Mouse (Mus musculus) thymus, adult 2 months (tissue): Measurements from ENCODE around the gene Zic5. TPM values are rescaled to one million over a fixed set of nuclear protein-coding genes. Genes with fewer than 3 reads are reported as not detected.

ENCODE experiments used
- DNase-seq: peaks from one replicate; pipeline ENCODE4 v3.0.0; 2021
- H3K27ac ChIP-seq: fragments of 200-500 bp; 2 replicates; pipeline ENCODE4 v1.5.1; 2012; ENCODE audit warnings: low read length, control low read depth; ENCODE audit not compliant: control insufficient read depth, insufficient read depth
- H3K27me3 ChIP-seq: fragments of 200-500 bp; 2 replicates; pipeline ENCODE4 v1.6.1; 2012; ENCODE audit warnings: mild to moderate bottlenecking, low read length, moderate library complexity, mixed read lengths; ENCODE audit not compliant: control insufficient read depth, insufficient read depth
- H3K36me3 ChIP-seq: fragments of 200-500 bp; 2 replicates; pipeline ENCODE4 v1.6.1; 2012; ENCODE audit warnings: mild to moderate bottlenecking, low read length, moderate library complexity; ENCODE audit not compliant: control insufficient read depth, insufficient read depth
- H3K4me1 ChIP-seq: fragments of 200-500 bp; replicated peaks from 2 replicates; pipeline ENCODE4 v1.6.1; 2012; ENCODE audit warnings: low read length; ENCODE audit not compliant: control insufficient read depth, insufficient read depth
- H3K4me3 ChIP-seq: fragments of 200-500 bp; 2 replicates; pipeline ENCODE4 v1.5.1; 2012; ENCODE audit warnings: mild to moderate bottlenecking, low read length, control low read depth, moderate library complexity; ENCODE audit not compliant: control insufficient read depth, insufficient read depth
- CTCF ChIP-seq: fragments of 200-500 bp; IDR thresholded peaks from 2 replicates; pipeline ENCODE4 v1.5.1; 2012; ENCODE audit warnings: mild to moderate bottlenecking, control low read depth, low read length, moderate library complexity, borderline replicate concordance; ENCODE audit not compliant: control insufficient read depth, poor library complexity, insufficient read depth; ENCODE audit errors: extremely low read depth
- POLR2A ChIP-seq: fragments of 200-500 bp; IDR thresholded peaks from 2 replicates; pipeline ENCODE4 v1.6.1; 2012; ENCODE audit warnings: mild to moderate bottlenecking, low read length, control low read depth, moderate library complexity; ENCODE audit not compliant: control insufficient read depth, poor library complexity, insufficient read depth; ENCODE audit errors: extremely low read depth
- WGBS: fragments of 180-500 bp; shearing (Covaris S2); methylation state at CpG from one replicate; pipeline ENCODE4 v1.1.7; 2018; 5-methylcytosine and 5-hydroxymethylcytosine counted together
- polyA plus RNA-seq: library from polyadenylated mRNA; depleted of rRNA; stranded (reverse); fragments of >200 nt; gene quantifications from 2 replicates; pipeline ENCODE4 v1.2.3, GENCODE M21; 2012

The Zic5 gene
- polyA plus RNA-seq, 1 experiment, result not detected

DNA sequence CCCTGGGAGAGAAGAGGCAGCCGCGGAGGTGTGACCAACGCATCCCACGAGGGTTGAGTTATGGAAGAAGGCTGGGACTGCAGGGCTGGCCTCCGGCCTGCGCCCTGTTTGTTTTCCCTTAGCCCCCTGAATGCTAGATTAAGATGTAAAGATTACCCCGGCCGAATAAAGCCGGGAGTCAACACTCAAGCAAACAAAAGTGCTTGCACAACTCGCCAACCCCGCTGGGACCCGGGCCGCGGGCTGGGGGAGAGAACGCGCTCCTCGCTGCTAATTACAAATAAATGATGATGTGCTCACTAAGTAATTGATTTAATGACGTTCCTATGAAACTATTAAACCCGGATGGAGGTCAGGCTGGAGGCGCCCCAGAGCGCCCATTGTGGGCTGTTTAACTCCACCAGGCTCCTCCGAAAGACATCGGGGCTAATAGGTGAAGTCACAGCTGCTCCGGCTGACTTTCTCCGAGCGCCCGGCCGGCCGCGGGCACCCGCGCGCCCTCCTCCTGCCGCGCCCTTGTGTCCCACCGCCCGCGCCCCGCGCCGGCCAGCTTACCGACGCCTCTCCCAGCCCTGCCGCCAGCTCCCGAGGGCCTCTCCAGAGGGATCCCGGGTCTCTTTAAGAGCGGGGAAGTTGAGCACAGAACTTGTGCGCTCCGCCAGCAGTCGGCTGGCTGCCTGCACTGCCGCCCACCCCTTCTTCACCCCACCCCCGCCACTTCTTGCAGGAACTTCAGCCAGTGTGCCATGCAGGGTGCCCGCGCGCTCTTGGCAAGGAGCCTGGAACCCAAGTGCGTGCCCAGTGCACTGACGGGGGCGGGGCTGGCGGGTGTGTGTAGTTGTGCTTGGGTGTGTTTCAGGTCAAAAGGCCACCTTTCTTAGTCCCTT lies 14.7 kb downstream of the Zic5 start, which contains the start of gene Gm5089:
Gm5089 (minus strand) TSS at position 620 of the 887 bp plus-strand sequence.
- peaks cover 12% of the 10 kb centered on the region for H3K27me3 ChIP-seq
- DNase-seq, result no peak
- no peak within 1 kb of the TSS for H3K4me3 ChIP-seq
- TF ChIP-seq POLR2A, result no peak
- TF ChIP-seq CTCF, result no peak
- H3K27ac ChIP-seq, result no peak within 1 kb of the TSS
- H3K36me3 ChIP-seq, result no peaks in the 10 kb centered on the region
- no peaks in the 10 kb centered on the region; the same call in 1 of the 2 replicates for H3K4me1 ChIP-seq
- 4% methylated on average over 59 of the region's 59 CpGs for WGBS

- H3K27me3 ChIP-seq, result peaks cover 12% of the 10 kb centered on the region
- TF ChIP-seq POLR2A, result no peak
- TF ChIP-seq CTCF, result no peak
- no peak overlapping the region for H3K4me3 ChIP-seq
- H3K36me3 ChIP-seq, result no peaks in the 10 kb centered on the region
- no peak for DNase-seq
- H3K27ac ChIP-seq, result no peak overlapping the region
- no peaks in the 10 kb centered on the region; the same call in 1 of the 2 replicates for H3K4me1 ChIP-seq
- WGBS, result 17% methylated on average over 29 of the region's 29 CpGs
Measured at GRCm38 (mm10) chr14:122449601-122450495, 15.6 kb downstream of the Zic5 start.

DNA sequence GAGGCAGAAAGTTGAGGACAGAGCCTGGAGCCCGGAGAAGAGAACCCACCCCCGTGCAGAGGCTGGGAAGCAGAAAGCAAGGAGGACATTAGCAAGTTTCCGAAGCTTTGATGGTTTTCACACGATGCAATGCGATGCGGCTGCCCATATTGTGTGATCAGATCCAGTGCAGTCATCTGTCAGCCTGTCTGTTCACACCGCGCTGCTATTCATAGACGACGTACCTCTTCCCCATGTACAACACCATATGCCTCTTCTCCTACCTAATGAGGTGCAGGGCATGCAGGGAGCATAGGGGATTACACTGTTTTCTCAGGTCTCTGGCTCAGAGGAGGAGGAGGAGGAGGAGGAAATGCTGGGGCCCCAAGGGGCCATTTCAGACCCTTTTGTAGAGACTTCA lies 28.6 kb downstream of the Zic5 start:
- 91% methylated on average over 10 of the region's 10 CpGs for WGBS
- Histone ChIP-seq H3K4me1 (no peaks in the 10 kb centered on the region), H3K36me3 (no peaks in the 10 kb centered on the region), H3K4me3 (no peak overlapping the region), H3K27me3 (no peaks in the 10 kb centered on the region), H3K27ac (no peak overlapping the region)
- TF ChIP-seq POLR2A (no peak), CTCF (no peak)
- no peak for DNase-seq

GRCm38 (mm10) chr14:122434039-122434438 lies 31.4 kb downstream of the Zic5 start:
- Histone ChIP-seq H3K27ac (no peak overlapping the region), H3K4me3 (no peak overlapping the region), H3K36me3 (no peaks in the 10 kb centered on the region), H3K4me1 (no peaks in the 10 kb centered on the region), H3K27me3 (no peaks in the 10 kb centered on the region)
- 82% methylated on average over 10 of the region's 10 CpGs for WGBS
- DNase-seq, result no peak
- TF ChIP-seq CTCF (no peak), POLR2A (no peak)

- H3K4me1 ChIP-seq, result no peaks in the 10 kb centered on the region
- DNase-seq, result no peak
- H3K27ac ChIP-seq, result no peak overlapping the region
- 59% methylated on average over 3 of the region's 3 CpGs for WGBS
- H3K4me3 ChIP-seq, result no peak overlapping the region
- no peaks in the 10 kb centered on the region for H3K36me3 ChIP-seq
- TF ChIP-seq CTCF, result no peak
- TF ChIP-seq POLR2A, result no peak
- H3K27me3 ChIP-seq, result no peaks in the 10 kb centered on the region
Measured at GRCm38 (mm10) chr14:122432558-122432957, 32.9 kb downstream of the Zic5 start.

DNA sequence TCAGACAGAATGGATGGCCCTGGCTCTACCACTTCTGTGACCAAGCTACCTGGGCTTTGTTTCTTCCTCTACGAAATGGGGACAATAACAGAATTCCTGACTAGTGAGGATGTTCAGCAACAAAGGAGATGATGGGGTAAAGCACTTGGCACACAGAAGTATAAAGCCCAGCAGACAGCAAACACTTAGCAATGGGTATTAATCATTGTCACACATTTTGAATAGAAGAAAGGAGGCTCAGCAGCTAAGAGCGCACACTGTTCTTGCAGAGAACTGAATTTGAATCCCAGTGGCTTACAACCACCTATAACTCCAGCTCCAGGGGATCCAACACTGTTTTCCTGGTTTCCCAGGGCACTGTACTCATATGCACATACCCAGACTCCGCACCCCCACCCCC lies 37.8 kb downstream of the Zic5 start:
- H3K4me1 ChIP-seq, result no peaks in the 10 kb centered on the region
- DNase-seq, result no peak
- no peaks in the 10 kb centered on the region for H3K27me3 ChIP-seq
- TF ChIP-seq POLR2A (no peak), CTCF (no peak)
- H3K27ac ChIP-seq, result no peak overlapping the region
- WGBS, result 91% methylated on average over 3 of the region's 3 CpGs
- no peaks in the 10 kb centered on the region for H3K36me3 ChIP-seq
- H3K4me3 ChIP-seq, result no peak overlapping the region
